Mouse (Mus musculus) gastrocnemius, postnatal 36 days (tissue): ENCODE results near the gene Stk36. TPM values are rescaled to one million over a fixed set of nuclear protein-coding genes. Genes with fewer than 3 reads are reported as not detected.

Experiments used
- DNase-seq, 2 experiments: peaks; one replicate each; pipeline ENCODE4 v3.0.0; 2022
- intact Hi-C: fragments of 180-260 bp; cut with DNase I; formaldehyde crosslinking; loops from one replicate; pipeline ENCODE4 v1.15.1; 2025
- long read RNA-seq, 2 experiments: library from polyadenylated mRNA; stranded (forward); transcript quantifications; one replicate each; pipeline ENCODE4 v2.0.0; 2021
- total RNA-seq, 2 experiments: library from RNA; stranded (reverse); gene quantifications; 2 replicates each; pipeline ENCODE4 v1.2.3; 2021

Gene Stk36
- under 1 TPM; 0.38 to 0.39 TPM for total RNA-seq
- long read RNA-seq, experiment 1, partial matches to known transcripts: 1 of 1 reads
- long read RNA-seq, experiment 1, other reads (novel, unspliced or antisense): 0 of 1 reads
- long read RNA-seq, experiment 2: 0 reads

GRCm38 (mm10) chr1:74601267-74601962 lies at the start of gene Stk36, which contains the start of gene Rnf25:
TSS of gene Stk36 (plus strand) at chr1:74601445.
TSS of gene Rnf25 (minus strand) at chr1:74601397.
- intact Hi-C loops: loop anchor here (5.0 kb wide), 1 partner anchor 161 kb away; no protein-coding TSS in a partner anchor
- peak; percentile 73 to 75 for DNase-seq

- intact Hi-C loops: no loop called here
- no peak for DNase-seq
These were observed 42.2 kb upstream of the Stk36 start for GRCm38 (mm10) chr1:74559061-74559460.

- no peak for DNase-seq
- intact Hi-C loops: no loop called here
These were observed 35.4 kb upstream of the Stk36 start for GRCm38 (mm10) chr1:74565834-74566233.

- no peak for DNase-seq
- intact Hi-C loops: no loop called here
These were observed 31.2 kb upstream of the Stk36 start for GRCm38 (mm10) chr1:74569739-74570719.

- intact Hi-C loops: no loop called here
- no peak for DNase-seq
These were observed 18.6 kb upstream of the Stk36 start for GRCm38 (mm10) chr1:74582621-74583020.

GRCm38 (mm10) chr1:74584616-74585398 lies 16.4 kb upstream of the Stk36 start:
- intact Hi-C loops: no loop called here
- DNase-seq: no peak

DNA sequence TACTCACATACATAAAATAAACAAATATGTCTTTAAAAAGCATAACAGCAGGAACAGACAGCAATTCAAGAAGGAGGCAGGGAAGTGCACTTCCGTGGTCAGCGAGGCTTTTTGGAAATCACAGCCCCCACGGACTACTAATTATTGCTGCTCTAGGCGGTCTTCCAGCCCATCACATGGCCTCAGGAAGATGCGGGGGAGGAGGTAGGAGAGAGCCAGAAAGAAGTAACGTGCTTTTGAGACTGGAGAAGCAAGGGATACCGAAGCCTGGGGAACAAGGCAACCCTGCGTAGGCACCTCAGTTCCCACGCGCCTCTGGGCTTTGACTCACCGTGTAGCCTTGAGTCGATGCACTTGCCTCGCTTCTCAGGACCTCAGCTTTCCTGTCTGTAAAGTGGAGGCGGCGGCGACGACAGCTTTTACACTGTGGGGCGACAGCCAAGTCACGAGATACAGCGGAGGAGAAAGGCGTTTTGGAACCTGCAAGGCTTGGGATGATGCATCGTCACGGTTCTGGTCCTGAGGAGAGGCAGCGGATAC lies 13.9 kb upstream of the Stk36 start:
- intact Hi-C loops: no loop called here
- DNase-seq: no peak

GRCm38 (mm10) chr1:74587773-74588445 lies 13.3 kb upstream of the Stk36 start, which contains the start of the genes Zfp142 and Bcs1l:
TSS of gene Zfp142 (minus strand) at chr1:74588246.
TSS of gene Bcs1l (plus strand) at chr1:74588289.
- intact Hi-C loops: no loop called here
- peak; percentile 96 to 99 for DNase-seq

- intact Hi-C loops: no loop called here
- no peak for DNase-seq
These were observed 6.8 kb upstream of the Stk36 start for GRCm38 (mm10) chr1:74594434-74594833.

- DNase-seq: no peak
- intact Hi-C loops: loop anchor here (5.0 kb wide), 1 partner anchor 162 kb away; no protein-coding TSS in a partner anchor
These were observed 561 bp upstream of the Stk36 start for GRCm38 (mm10) chr1:74600501-74601266.

DNA sequence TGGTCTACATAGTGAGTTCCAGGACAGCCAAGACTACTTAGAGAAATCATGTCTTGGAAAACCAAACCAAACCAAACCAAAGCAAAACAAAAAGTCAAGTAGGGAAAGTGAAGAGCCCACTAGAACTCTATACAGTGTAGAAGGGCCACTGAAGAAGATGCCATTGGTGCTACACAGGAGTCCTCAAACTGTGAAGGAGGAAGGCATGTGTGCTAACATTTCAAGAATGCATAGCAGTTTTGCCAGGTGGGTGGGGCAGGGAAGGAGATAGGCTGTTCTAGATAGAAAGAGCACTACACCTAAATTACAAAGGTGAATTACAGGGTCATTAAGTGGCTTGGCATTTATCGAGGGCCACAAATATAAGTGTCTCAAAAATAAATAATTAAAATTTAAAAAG lies 22.9 kb downstream of the Stk36 start:
- intact Hi-C loops: no loop called here
- no peak for DNase-seq

- intact Hi-C loops: no loop called here
These were observed 24.8 kb downstream of the Stk36 start for GRCm38 (mm10) chr1:74626076-74626475.

DNA sequence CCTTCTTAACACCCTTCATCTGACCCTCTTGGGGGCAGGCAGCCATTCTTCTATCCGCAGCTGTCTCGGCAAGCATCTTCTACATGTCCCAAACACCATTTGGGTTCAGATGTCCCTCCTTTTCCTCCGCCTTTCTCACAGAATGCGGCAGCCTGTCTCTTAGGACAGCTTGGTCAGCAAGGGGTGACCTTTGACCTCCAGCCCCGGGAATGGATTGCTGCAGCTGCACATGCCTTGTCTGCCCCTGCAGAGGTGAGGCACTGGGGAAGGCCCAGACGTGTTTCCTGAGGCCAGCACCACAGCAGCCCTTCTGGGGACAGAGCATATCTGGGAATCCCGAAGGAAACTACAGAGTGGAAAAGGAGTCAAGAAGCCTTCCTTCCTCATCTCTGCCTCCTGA lies 26.8 kb downstream of the Stk36 start:
- DNase-seq: no peak
- intact Hi-C loops: no loop called here

More at GRCm38 (mm10) chr1:74626076-74626475, 24.8 kb downstream of the Stk36 start:
- no peak for DNase-seq

DNA sequence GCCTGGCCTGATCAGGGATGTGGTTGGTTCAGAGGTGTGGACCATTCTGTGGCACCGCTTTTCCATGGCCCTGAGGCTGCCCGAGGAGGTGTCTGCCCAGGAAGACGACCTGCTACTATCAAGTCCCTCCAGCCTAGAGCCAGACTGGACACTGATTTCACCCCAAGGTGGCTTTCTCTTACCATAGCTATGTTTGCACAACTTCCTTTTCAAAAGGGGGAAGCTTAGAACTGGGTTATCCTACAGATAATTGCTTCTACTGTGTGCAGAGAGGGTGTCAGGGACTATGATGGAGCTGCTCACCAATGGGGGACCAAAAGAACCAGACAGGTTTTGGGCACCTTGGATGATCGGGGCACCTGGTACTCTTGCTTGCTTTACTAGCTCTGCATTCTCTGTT lies 31.5 kb downstream of the Stk36 start:
- intact Hi-C loops: no loop called here
- no peak for DNase-seq

GRCm38 (mm10) chr1:74643524-74643923 lies 42.3 kb downstream of the Stk36 start:
- no peak for DNase-seq
- intact Hi-C loops: no loop called here

GRCm38 (mm10) chr1:74643926-74644325 lies 42.7 kb downstream of the Stk36 start:
- intact Hi-C loops: no loop called here
- DNase-seq: no peak

GRCm38 (mm10) chr1:74661448-74662195 lies 60.4 kb downstream of the Stk36 start, which contains the start of gene Ttll4:
TSS of gene Ttll4 (plus strand) at chr1:74661745.
- intact Hi-C loops: no loop called here
- peak; percentile 87 to 94 for DNase-seq
